Mouse (Mus musculus) urinary bladder, postnatal 36 days (tissue): ENCODE measurements around the gene Eid2.

Experiments
- DNase-seq, 2 experiments: peaks; one replicate each; pipeline ENCODE4 v3.0.0; 2022; ENCODE audit warnings: low spot score in 2 of 2, mixed read lengths in 1 of 2

Eid2 gene

DNA sequence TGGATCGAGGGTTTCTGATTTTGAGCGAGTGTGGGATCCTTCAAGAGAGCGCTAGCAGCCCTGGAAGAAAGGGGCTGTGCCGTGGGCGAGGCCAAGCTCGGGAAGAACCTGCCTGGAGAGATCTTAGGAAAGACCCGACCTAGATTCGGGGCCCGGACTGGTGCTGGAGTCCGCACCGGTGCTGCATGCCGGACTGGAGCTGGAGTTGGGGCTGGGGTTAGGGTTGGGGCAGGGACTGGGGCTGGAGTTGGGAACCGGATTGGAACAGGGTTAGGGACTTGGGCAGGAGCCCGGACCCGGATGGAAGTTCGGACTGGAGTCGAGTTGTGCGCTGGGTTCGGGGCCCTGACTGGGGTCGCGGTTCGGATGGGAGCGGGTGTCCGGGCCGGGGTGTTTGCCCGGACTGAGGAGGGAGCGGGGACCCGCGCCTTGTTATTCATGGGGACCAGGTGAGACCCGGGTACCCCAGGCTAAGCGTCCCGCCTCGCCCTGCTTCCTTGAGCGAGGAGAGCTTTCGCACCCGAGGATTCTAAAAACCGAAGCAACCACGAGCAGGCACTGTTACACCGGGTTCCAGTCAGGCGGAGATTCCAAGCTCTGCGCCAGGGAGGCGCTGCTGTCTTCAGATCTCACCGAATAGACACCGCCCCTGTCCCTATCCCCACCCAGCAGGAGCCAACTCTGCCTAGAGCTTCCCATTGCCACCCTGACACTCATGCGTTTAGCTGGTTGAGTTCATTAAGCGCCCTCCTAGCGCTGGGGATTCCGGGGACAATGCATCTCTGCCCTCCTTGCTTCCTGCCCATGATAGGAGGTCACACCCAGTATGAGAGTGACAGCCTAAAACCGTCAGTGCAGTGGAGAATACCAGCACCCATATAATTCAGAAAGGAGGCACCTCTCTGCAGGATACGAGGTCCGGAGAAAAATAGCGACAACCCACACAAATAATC lies 23.2 kb downstream of the Eid2 start, which contains the start of gene Selenov:
Gene Selenov, minus strand, starts transcription at position 549 of the 953 bp plus-strand sequence.
- no peak for DNase-seq

DNA sequence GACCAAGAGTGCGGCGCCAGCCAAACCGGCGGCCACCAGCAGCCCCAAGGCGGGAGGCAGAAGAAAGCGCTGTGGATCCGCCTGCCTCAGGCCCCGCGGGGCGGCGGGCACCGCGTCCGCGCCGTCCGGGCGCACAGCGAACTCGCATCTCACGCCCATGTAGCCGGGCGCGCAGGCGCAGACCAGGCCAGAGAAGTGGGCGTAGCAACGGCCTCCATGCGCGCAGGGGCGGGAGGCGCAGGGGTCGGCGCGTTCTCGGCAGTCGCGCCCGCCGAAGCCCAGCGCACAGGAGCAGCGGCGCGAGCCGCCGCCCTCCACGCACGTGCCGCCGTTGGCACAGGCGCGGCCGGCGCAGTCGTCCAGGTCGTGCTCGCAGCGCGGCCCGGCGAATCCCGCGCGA lies 26.8 kb downstream of the Eid2 start:
- peak; percentile 34 to 44 for DNase-seq

- peak in 1 of 2 experiments; percentile 30 for DNase-seq
Measured at GRCm38 (mm10) chr7:28298837-28299625, 31.4 kb downstream of the Eid2 start.

- peak in 1 of 2 experiments; percentile 35 for DNase-seq
Measured at GRCm38 (mm10) chr7:28301616-28302433, 34.1 kb downstream of the Eid2 start, which contains the start of gene Dll3. Dll3 (minus strand) TSS chr7:28302238.

DNA sequence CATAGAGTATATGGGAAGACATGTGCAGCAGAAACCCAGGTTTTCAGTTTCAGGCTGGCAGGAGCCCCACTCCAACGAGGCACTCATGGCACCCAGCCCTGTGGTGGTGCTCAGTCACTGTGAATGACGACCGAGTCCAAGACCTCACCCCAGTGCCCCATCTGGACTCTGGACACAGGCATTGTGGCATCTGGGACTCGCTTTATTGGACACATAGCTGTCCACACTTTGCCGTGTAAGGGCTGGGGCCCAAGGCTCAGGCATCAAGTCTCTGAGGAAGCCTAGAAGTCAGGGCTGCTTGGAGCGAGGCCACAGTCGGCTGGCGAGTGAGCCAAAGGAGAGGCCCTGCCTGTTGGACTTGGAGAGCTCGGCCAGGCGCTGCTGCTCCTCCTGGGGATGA lies 38.0 kb downstream of the Eid2 start:
- DNase-seq = peak in 1 of 2 experiments; percentile 58

- no peak for DNase-seq
Measured at GRCm38 (mm10) chr7:28306216-28306615, 38.5 kb downstream of the Eid2 start.

DNA sequence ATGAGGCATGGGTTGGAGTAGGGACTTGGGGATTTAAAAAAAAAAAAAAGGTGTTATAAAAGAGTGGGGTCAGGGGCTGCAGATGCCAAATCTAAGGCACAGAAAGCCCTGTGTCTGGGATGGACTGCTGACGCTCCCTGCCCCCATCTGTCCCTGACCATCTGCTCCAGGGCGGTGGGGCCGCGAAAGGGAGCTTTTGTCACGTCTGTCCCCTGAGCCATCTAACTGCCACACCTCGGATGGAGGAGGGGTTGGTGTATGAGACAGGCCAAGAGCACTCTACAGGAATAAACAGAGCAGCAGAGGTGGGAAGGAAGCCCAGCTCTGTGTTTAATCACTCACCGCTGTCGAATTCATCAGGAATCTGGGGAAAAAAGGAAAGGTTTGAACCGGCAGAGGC lies 42.1 kb downstream of the Eid2 start:
- DNase-seq = no peak

- peak in 1 of 2 experiments; percentile 28 for DNase-seq
Measured at GRCm38 (mm10) chr7:28311151-28311925, 43.7 kb downstream of the Eid2 start.

- peak; percentile 95 to 97 for DNase-seq
Measured at GRCm38 (mm10) chr7:28311926-28312543, 44.4 kb downstream of the Eid2 start, which contains the start of gene Timm50. Timm50 (minus strand) TSS chr7:28312072.

DNA sequence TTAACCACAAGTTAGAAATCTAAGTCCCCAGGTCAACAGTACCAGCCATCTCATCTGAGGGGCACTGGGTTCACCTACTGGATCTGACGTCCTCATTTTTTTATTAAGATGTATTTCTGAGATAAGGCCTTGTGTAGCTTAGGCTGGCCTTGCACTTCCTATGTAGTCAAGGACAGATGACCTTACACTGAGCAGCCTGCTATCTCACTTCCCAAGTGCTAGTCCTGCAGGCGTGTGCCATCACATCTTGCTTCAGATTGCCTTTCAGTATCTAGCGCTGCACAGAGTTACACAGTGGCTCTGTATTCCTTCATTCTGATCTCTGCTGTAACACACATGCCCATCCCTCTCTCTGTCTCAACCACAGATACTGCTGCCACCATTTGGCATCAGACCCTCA lies 50.4 kb downstream of the Eid2 start:
- no peak for DNase-seq

DNA sequence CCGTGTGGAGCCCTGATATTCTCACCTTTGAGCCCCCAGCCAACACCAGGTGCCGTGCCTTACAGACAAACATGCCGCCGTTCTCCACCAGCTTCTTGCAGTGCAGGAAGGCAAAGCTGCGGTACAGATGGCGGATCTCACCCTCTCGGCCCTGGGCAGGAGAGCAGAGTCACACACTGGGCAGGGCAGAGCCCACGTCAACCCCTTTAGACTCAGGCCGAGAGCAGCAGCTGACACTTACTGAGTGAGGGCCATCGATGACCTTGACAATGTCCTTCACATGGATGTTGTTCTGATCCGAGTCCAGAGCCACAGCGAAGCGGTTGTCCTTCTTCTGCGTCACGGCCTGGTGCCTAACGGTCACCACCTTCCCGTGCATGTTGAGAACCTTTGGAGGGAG lies 51.0 kb downstream of the Eid2 start:
- no peak for DNase-seq
